Mouse (Mus musculus): Measurements from ENCODE around the gene Krtcap2. TPM values are rescaled to one million over a fixed set of nuclear protein-coding genes. Genes with fewer than 3 reads are reported as not detected.

Gene Krtcap2
- 324 and 349 TPM in 2 replicates for polyA plus RNA-seq (2014; fragmentation: Nextera tagmentation; extraction: Ambion mirVana)

DNA sequence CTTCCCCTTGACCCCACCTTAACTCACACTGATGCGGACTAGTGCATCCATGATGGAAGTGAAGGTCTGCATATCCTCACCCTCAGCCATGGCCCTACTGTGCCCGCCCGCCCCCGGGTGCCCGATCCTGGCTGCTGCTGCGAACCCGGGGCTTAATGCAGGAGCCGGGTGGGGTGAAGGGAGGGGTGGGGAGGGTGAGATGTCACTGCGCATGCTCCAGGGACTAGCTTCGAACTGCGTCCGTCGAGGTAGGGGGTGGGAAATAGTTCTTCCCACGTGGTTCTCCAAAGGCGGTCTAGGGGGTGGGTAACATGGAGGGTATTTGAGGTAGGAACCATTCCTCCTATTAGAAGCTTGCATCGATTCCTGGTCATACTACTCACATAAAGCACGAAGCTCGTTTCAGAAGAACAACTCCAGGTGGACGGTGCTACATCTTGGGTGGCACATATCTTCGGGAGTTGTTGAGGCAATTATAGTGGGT, at the start of gene Krtcap2:
Gene Krtcap2 (plus strand): TSS at position 279 of the 484 bp plus-strand sequence.
- Histone ChIP-seq H3K4me2 (ENCODE audit: low read depth, low read length) (peak within 1 kb of the TSS; percentile 65), H3K4me1 (ENCODE audit: control insufficient read depth, insufficient read depth, low read length) (peaks cover 8% of the 10 kb centered on the region; the same call in 1 of the 2 replicates), H3K27me3 (replicated peaks; ENCODE audit: control insufficient read depth, insufficient read depth, low read length) (no peaks in the 10 kb centered on the region), H3K9me3 (ENCODE audit: control insufficient read depth, low read length) (no peaks in the 10 kb centered on the region), H3K9ac (ENCODE audit: low read depth, low read length) (peak within 1 kb of the TSS; percentile 83), H3K4me3 (ENCODE audit: low read depth, low read length) (peak within 1 kb of the TSS; percentile 69), H3K36me3 (ENCODE audit: control insufficient read depth, insufficient read depth, low read length) (peaks cover 13% of the 10 kb centered on the region; the same call in 1 of the 2 replicates), H3K27ac (replicated peaks; ENCODE audit: low read depth, low read length) (peak within 1 kb of the TSS; percentile 71)
- ATAC-seq (ENCODE audit: low read depth) (peak; percentile 30), DNase-seq (ENCODE audit: low spot score) (peak; percentile 75)
- 6% methylated on average over 20 of the region's 20 CpGs for WGBS

DNA sequence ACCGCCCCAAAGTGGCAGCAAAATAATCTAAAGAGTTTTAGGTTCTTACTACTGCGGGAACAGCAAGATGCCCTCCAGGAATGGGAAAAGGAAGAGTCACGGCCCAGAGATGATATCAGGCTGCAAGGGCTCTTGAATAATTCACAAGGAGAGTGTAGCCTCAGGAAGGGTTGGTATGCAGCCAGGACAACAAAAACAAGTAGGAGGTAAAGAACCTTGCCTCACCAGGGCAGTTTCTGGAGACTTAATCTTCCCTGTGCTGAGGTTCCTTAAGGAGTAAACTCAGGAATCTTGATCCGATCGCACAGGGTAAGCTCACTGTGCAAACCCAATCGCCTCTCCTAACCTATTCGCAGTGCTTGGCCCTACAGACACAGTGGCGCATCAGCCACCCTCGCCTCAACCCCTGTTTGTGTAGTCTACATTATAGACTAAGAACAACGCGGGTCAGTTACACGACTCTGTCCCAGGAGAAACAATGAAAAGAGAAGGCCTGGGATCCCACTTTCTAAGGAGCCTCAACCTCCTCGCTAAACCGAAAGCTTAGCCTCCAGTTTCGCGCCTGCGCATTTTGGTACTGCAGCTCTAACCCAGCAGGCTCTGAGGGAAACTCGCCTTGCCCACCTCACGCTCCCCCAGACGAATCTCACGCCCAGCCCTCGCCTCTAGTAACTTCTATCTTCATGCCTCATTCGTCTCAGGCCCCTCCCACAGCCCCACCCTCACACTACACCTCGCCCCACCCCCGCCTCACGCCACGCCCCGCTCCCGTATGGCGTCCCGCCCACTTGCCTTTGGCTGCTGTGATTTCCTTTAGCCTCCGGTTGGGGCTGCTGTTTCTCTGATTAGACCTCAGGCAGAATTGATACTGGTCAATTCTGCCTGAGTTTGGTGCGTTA, 49.5 kb upstream of the Krtcap2 start:
- ATAC-seq (ENCODE audit: low read depth) (peak; percentile 98), DNase-seq (ENCODE audit: low spot score) (peak; percentile 98)
- H3K36me3 ChIP-seq (ENCODE audit: control insufficient read depth, insufficient read depth, low read length) = no peaks in the 10 kb centered on the region
- H3K4me3 ChIP-seq (ENCODE audit: low read depth, low read length) = peak overlapping the region; percentile 44
- peaks cover 10% of the 10 kb centered on the region for H3K4me1 ChIP-seq (ENCODE audit: control insufficient read depth, insufficient read depth, low read length)
- H3K9ac ChIP-seq (ENCODE audit: low read depth, low read length) = peak overlapping the region; percentile 75
- 5% methylated on average over 33 of the region's 33 CpGs for WGBS
- no peaks in the 10 kb centered on the region for H3K9me3 ChIP-seq (ENCODE audit: control insufficient read depth, low read length)
- peak overlapping the region; percentile 90 for H3K27ac ChIP-seq (replicated peaks; ENCODE audit: low read depth, low read length)
- H3K4me2 ChIP-seq (ENCODE audit: low read depth, low read length) = peak overlapping the region; percentile 75
- H3K27me3 ChIP-seq (replicated peaks; ENCODE audit: control insufficient read depth, insufficient read depth, low read length) = no peaks in the 10 kb centered on the region

GRCm38 (mm10) chr3:89199839-89200238, 45.9 kb upstream of the Krtcap2 start:
- no peak overlapping the region for H3K4me2 ChIP-seq (ENCODE audit: low read depth, low read length)
- H3K4me1 ChIP-seq (ENCODE audit: control insufficient read depth, insufficient read depth, low read length) = peaks cover 15% of the 10 kb centered on the region
- H3K27ac ChIP-seq (replicated peaks; ENCODE audit: low read depth, low read length) = no peak overlapping the region
- H3K9ac ChIP-seq (ENCODE audit: low read depth, low read length) = no peak overlapping the region
- no peaks in the 10 kb centered on the region for H3K9me3 ChIP-seq (ENCODE audit: control insufficient read depth, low read length)
- no peaks in the 10 kb centered on the region for H3K36me3 ChIP-seq (ENCODE audit: control insufficient read depth, insufficient read depth, low read length)
- H3K4me3 ChIP-seq (ENCODE audit: low read depth, low read length) = no peak overlapping the region
- ATAC-seq (ENCODE audit: low read depth) (no peak), DNase-seq (ENCODE audit: low spot score) (no peak)
- no peaks in the 10 kb centered on the region for H3K27me3 ChIP-seq (replicated peaks; ENCODE audit: control insufficient read depth, insufficient read depth, low read length)
- WGBS = 81% methylated on average over 3 of the region's 3 CpGs

DNA sequence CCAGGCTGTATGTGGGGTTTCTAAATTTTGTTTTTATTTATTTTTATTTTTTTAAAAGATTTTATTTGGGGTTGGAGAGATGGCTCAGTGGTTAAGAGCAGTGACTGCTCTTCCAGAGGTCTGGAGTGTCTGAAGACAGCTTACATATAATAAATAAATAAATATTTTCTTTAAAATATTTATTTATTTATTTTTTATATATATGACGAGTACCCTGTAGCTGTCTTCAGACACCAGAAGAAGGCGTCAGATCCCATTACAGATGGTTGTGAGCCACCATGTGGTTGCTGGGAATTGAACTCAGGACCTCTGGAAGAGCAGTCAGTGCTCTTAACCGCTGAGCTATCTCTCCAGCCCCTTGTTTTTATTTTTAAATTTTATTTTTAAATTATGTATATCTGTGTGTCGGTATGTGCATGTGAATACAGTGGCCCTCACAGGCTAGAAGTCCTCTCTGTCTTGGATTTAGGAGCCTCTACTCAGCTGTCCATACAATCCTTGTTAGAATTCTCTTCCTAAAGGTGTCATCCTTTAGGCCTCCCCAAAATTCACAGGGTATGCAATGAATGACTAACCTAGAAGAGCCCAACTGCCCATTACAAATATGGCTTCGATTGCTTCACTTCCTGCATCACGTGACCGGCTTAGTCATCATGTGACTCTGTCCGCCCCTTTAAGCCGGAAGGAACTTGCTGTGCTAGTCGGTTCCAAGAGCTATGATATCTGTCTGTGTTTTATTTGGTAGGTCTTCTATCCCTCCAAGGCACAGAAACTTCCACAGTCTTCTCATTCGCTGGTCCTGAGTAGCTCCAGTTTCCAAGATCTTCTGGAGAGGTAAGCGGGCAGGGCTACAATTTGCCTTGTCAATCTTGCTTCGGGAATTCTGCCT, 43.3 kb upstream of the Krtcap2 start, which contains the start of gene Gba:
Gene Gba (plus strand): TSS at position 676 of the 889 bp plus-strand sequence.
- peak; percentile 96 for DNase-seq (ENCODE audit: low spot score)
- Histone ChIP-seq H3K9me3 (ENCODE audit: control insufficient read depth, low read length) (no peaks in the 10 kb centered on the region), H3K4me1 (ENCODE audit: control insufficient read depth, insufficient read depth, low read length) (peaks cover 5% of the 10 kb centered on the region), H3K27me3 (replicated peaks; ENCODE audit: control insufficient read depth, insufficient read depth, low read length) (no peaks in the 10 kb centered on the region), H3K4me2 (ENCODE audit: low read depth, low read length) (peak within 1 kb of the TSS; percentile 71), H3K4me3 (ENCODE audit: low read depth, low read length) (peak within 1 kb of the TSS; percentile 57), H3K27ac (replicated peaks; ENCODE audit: low read depth, low read length) (no peak within 1 kb of the TSS), H3K9ac (ENCODE audit: low read depth, low read length) (peak within 1 kb of the TSS; percentile 66), H3K36me3 (ENCODE audit: control insufficient read depth, insufficient read depth, low read length) (peaks cover 24% of the 10 kb centered on the region)
- peak; percentile 91 for ATAC-seq (ENCODE audit: low read depth)
- WGBS = 25% methylated on average over 13 of the region's 13 CpGs

- no peaks in the 10 kb centered on the region for H3K27me3 ChIP-seq (replicated peaks; ENCODE audit: control insufficient read depth, insufficient read depth, low read length)
- H3K27ac ChIP-seq (replicated peaks; ENCODE audit: low read depth, low read length) = no peak overlapping the region
- no peak for DNase-seq (ENCODE audit: low spot score)
- peak overlapping the region; percentile 57 for H3K4me3 ChIP-seq (ENCODE audit: low read depth, low read length)
- peaks cover 5% of the 10 kb centered on the region for H3K4me1 ChIP-seq (ENCODE audit: control insufficient read depth, insufficient read depth, low read length)
- H3K4me2 ChIP-seq (ENCODE audit: low read depth, low read length) = peak overlapping the region; percentile 71
- no peak; the same call in 1 of the 2 replicates for ATAC-seq (ENCODE audit: low read depth)
- no peaks in the 10 kb centered on the region for H3K9me3 ChIP-seq (ENCODE audit: control insufficient read depth, low read length)
- 25% methylated on average over 5 of the region's 5 CpGs for WGBS
- peaks cover 31% of the 10 kb centered on the region for H3K36me3 ChIP-seq (ENCODE audit: control insufficient read depth, insufficient read depth, low read length)
- peak overlapping the region; percentile 66 for H3K9ac ChIP-seq (ENCODE audit: low read depth, low read length)
Observed at GRCm38 (mm10) chr3:89203142-89203514, 42.6 kb upstream of the Krtcap2 start.

DNA sequence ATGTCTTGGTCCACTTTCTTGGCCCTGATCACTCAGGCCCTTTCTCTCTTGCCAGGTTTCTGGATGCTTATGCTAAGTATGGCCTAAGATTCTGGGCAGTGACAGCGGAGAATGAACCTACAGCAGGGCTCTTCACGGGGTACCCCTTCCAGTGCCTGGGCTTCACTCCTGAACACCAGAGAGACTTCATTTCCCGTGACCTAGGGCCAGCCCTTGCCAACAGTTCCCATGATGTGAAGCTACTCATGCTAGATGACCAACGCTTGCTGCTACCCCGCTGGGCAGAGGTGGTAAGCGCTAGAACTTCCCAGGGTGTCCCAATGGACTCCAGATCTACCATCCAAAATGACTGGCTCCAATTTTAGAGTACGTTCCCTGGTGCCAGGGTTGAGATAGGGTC, 39.7 kb upstream of the Krtcap2 start:
- ATAC-seq (ENCODE audit: low read depth) (no peak), DNase-seq (ENCODE audit: low spot score) (no peak)
- 92% methylated on average over 7 of the region's 7 CpGs for WGBS
- H3K27ac ChIP-seq (replicated peaks; ENCODE audit: low read depth, low read length) = no peak overlapping the region
- no peaks in the 10 kb centered on the region for H3K9me3 ChIP-seq (ENCODE audit: control insufficient read depth, low read length)
- no peaks in the 10 kb centered on the region for H3K27me3 ChIP-seq (replicated peaks; ENCODE audit: control insufficient read depth, insufficient read depth, low read length)
- H3K4me2 ChIP-seq (ENCODE audit: low read depth, low read length) = no peak overlapping the region
- H3K36me3 ChIP-seq (ENCODE audit: control insufficient read depth, insufficient read depth, low read length) = peaks cover 60% of the 10 kb centered on the region
- peaks cover 5% of the 10 kb centered on the region for H3K4me1 ChIP-seq (ENCODE audit: control insufficient read depth, insufficient read depth, low read length)
- no peak overlapping the region for H3K9ac ChIP-seq (ENCODE audit: low read depth, low read length)
- no peak overlapping the region for H3K4me3 ChIP-seq (ENCODE audit: low read depth, low read length)

GRCm38 (mm10) chr3:89206695-89207094, 39.1 kb upstream of the Krtcap2 start:
- ATAC-seq (ENCODE audit: low read depth) (no peak), DNase-seq (ENCODE audit: low spot score) (no peak)
- Histone ChIP-seq H3K36me3 (ENCODE audit: control insufficient read depth, insufficient read depth, low read length) (peaks cover 60% of the 10 kb centered on the region), H3K4me2 (ENCODE audit: low read depth, low read length) (no peak overlapping the region), H3K27ac (replicated peaks; ENCODE audit: low read depth, low read length) (no peak overlapping the region), H3K9me3 (ENCODE audit: control insufficient read depth, low read length) (no peaks in the 10 kb centered on the region), H3K4me3 (ENCODE audit: low read depth, low read length) (no peak overlapping the region), H3K9ac (ENCODE audit: low read depth, low read length) (no peak overlapping the region), H3K27me3 (replicated peaks; ENCODE audit: control insufficient read depth, insufficient read depth, low read length) (no peaks in the 10 kb centered on the region), H3K4me1 (ENCODE audit: control insufficient read depth, insufficient read depth, low read length) (peaks cover 5% of the 10 kb centered on the region)
- 82% methylated on average over 2 of the region's 2 CpGs for WGBS

DNA sequence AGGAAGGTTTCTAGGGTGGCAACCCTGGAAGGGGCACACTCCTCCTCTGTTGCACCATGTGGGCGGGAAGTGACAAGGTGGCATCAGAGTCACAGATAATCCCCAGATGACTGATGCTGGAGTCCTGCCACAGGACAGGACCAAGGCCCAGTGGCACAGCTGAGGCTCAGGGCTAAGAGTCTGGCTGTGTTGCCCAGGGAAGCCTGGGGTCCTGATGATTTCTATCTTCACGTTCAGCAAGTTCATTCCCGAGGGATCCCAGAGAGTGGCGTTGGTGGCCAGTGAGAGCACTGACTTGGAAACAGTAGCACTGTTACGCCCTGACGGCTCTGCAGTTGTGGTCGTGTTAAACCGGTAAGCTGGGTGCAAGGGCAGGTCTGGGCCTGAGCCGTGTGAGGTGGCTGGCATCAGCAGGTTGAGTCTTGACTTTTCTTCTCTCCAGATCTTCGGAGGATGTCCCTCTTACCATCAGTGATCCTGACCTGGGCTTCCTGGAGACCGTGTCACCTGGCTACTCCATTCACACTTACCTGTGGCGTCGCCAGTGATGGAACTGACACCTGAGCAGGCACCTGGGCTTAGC, 37.6 kb upstream of the Krtcap2 start:
- peaks cover 12% of the 10 kb centered on the region for H3K4me1 ChIP-seq (ENCODE audit: control insufficient read depth, insufficient read depth, low read length)
- no peak for DNase-seq (ENCODE audit: low spot score)
- H3K27me3 ChIP-seq (replicated peaks; ENCODE audit: control insufficient read depth, insufficient read depth, low read length) = no peaks in the 10 kb centered on the region
- no peak for ATAC-seq (ENCODE audit: low read depth)
- H3K4me2 ChIP-seq (ENCODE audit: low read depth, low read length) = no peak overlapping the region
- 91% methylated on average over 13 of the region's 13 CpGs for WGBS
- no peak overlapping the region for H3K4me3 ChIP-seq (ENCODE audit: low read depth, low read length)
- no peak overlapping the region for H3K27ac ChIP-seq (replicated peaks; ENCODE audit: low read depth, low read length)
- no peak overlapping the region for H3K9ac ChIP-seq (ENCODE audit: low read depth, low read length)
- H3K9me3 ChIP-seq (ENCODE audit: control insufficient read depth, low read length) = no peaks in the 10 kb centered on the region
- H3K36me3 ChIP-seq (ENCODE audit: control insufficient read depth, insufficient read depth, low read length) = peaks cover 60% of the 10 kb centered on the region

Data from embryonic facial prominence, embryonic 14.5 days (tissue).